Mouse (Mus musculus) MEL (cell line): ENCODE data around the gene Chrne.

ENCODE experiments used
- CHD1 ChIP-seq: IDR thresholded peaks from 2 replicates; pipeline ENCODE4 v1.6.1; 2012; ENCODE audit warnings: low read depth, mild to moderate bottlenecking, inconsistent platforms, low read length, improper control_type of control experiment
- E2F4 ChIP-seq: IDR thresholded peaks from 2 replicates; pipeline ENCODE4 v1.6.1; 2011; ENCODE audit warnings: low read depth, low read length, improper control_type of control experiment, borderline replicate concordance
- GATA1 ChIP-seq: IDR thresholded peaks from 2 replicates; pipeline ENCODE4 v1.6.1; 2011; ENCODE audit warnings: low read depth, low read length, improper control_type of control experiment
- MAX ChIP-seq: IDR thresholded peaks from 2 replicates; pipeline ENCODE4 v1.6.1; 2011; ENCODE audit warnings: low read length, improper control_type of control experiment
- POLR2A ChIP-seq, 2 experiments: IDR thresholded peaks; 2 replicates each; pipeline ENCODE4 v1.6.1; 2011 to 2012; ENCODE audit warnings: low read length in 2 of 2, mild to moderate bottlenecking in 2 of 2, control low read depth in 1 of 2, improper control_type of control experiment in 1 of 2, low read depth in 1 of 2, moderate library complexity in 1 of 2; ENCODE audit not compliant: control insufficient read depth in 1 of 2, insufficient read depth in 1 of 2, poor library complexity in 1 of 2
- TCF12 ChIP-seq: IDR thresholded peaks from 2 replicates; pipeline ENCODE4 v1.6.1; 2014; ENCODE audit warnings: low read depth, mild to moderate bottlenecking, inconsistent platforms, low read length, improper control_type of control experiment, moderate library complexity
- UBTF ChIP-seq: IDR thresholded peaks from 2 replicates; pipeline ENCODE4 v1.6.1; 2012; ENCODE audit warnings: low read depth, mild to moderate bottlenecking, inconsistent platforms, low read length, improper control_type of control experiment, moderate library complexity, borderline replicate concordance; ENCODE audit not compliant: insufficient read depth

- TF ChIP-seq POLR2A (IDR thresholded peaks at IDR 0.05; ENCODE audit: control insufficient read depth in 1 of 2, insufficient read depth in 1 of 2, low read depth in 1 of 2, low read length in 2 of 2, poor library complexity in 1 of 2) (peak; percentile 82 to 91), TCF12 (peak; percentile 75), UBTF (peak; percentile 62; the same call in 1 of the 2 replicates), E2F4 (no peak), GATA1 (no peak), MAX (no peak; the same call in 1 of the 2 replicates), CHD1 (no peak; the same call in 1 of the 2 replicates)
These were observed 35.3 kb upstream of the Chrne start, which contains the start of gene Pfn1 for GRCm38 (mm10) chr11:70654198-70654922.
